Mouse (Mus musculus) CD4-positive naive resting alpha-beta T cell, adult 76 days (primary cell): Measurements from ENCODE around the gene Rnf20. TPM values are rescaled to one million over a fixed set of nuclear protein-coding genes. Genes with fewer than 3 reads are reported as not detected.

Experiments
- total RNA-seq: library from RNA; stranded (reverse); gene quantifications from one replicate; pipeline ENCODE4 v1.2.4, GENCODE M21; 2023

Rnf20 gene
- total RNA-seq, result 149 TPM

DNA sequence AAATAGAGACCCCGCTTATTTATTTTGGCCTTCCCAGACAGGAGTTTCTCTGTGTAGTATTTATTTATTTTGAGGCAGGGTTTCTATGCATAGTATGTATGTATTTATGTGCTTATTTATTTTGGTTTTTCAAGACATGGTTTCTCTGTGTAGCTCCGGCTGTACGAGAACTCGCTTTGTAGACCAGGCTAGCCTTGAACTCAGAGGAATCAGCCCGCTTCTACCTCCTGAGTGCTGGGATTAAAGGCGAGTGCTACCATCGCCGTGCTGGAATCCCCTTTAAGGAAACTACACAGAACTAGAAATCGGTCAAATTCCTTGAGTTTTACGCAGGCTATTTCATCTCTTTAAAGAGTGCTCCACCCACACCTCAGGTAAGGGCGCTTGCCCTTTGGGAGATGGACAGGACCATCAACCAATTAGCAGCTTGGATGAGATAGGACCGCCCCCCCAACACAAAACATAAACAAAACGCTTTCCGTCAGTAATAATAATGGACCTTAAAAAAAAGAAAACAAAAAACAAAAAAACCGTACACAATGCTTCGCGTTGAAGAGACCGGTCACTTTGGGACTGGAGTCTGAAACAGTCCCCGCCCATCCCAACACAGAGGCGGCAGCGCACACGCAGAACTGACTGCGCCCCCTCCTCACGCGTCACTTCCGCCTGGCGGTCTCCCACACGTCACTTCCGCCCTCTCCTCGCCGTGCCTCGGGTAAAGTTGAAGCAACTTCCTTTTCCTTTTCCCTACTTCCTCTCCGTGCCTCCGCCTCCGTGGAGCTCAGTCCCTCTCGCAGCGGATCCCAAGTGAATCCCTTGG lies at the start of gene Rnf20:
Gene Rnf20 (plus strand): TSS at position 688 of the 820 bp plus-strand sequence.

DNA sequence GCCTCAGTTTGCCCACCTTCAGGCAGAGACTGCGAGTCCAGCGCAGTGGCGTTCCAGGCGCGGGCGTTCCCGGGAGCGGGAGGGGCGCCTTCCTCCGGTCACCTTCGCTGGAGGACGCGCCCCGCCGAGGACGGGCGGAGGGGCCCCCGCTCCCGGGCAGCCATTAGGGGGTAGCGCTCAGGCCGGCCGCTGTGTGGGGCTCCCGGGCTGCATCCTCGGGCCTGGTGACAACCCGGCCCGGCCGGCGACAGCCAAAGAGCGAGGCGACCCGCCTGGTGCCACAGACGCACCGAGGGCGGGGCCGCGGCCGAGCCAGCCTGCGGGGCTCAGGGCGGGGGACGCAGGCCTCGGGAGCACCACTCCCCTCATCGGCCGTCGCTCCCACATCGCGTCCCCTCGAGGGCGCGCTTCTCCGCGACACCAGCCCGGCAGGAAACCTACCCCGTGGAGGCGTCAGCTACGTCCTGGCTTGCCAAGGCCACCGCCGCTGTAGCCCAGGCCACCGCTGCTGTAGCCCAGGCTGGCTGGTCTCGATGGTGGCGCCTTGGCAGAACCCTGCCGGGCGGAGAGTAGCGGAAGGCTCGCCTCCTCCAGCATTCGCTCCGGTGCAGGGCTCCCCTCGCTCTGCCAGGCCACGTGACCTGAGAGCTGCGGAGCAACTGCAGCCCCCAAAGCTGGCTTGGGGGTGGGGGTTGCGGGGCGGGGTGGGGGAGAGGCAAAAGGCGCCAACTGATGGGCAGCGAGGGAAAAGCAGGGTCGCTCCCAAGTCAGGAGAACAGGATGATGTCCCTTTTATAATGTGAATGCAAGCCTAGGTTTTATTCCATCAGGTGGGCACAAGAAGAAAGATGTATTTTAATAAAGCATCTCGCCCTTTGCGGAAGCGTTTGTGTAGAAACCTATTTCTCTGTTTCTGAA lies 34.4 kb upstream of the Rnf20 start, which contains the start of gene Tmem246:
Gene Tmem246 (minus strand): TSS at position 694 of the 918 bp plus-strand sequence.

DNA sequence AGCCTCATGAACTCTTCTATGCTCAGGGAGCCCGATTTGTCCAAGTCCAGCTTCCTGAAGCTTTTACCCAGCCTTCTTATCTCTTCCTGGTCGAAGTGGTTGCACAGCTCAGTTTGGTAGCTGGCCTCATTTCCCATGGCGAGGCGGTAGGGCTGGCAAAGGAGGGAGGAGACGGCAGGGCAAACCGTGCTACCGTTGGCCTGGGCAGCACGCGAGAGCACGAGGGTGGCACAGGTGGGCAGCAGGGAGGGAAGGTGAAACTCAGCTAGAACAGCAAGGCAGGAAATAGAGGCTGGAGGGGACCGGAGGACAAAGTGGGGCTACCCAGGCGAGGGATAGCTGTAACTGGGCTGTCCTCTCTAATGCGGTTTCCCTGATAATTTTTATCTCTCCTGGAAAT lies 50.0 kb downstream of the Rnf20 start, which contains the start of gene Ppp3r2:
Gene Ppp3r2 (minus strand): TSS at position 213 of the 400 bp plus-strand sequence.

Other genes starting within 250 kb of the Rnf20 start
- not detected for gene Acnat2, start 223.9 kb upstream of the Rnf20 start, total RNA-seq
- 1.2 TPM for gene Acnat1, start 158.1 kb upstream of the Rnf20 start, total RNA-seq
- not detected for gene Baat, start 125.4 kb upstream of the Rnf20 start, total RNA-seq
- 12.7 TPM for gene Mrpl50, start 110.9 kb upstream of the Rnf20 start, total RNA-seq
- 2.5 TPM for gene Zfp189, start 110.8 kb upstream of the Rnf20 start, total RNA-seq
- gene Aldob, start 82.5 kb upstream of the Rnf20 start, total RNA-seq, result not detected
- not detected for gene Tmem246, start 34.1 kb upstream of the Rnf20 start, total RNA-seq
- gene Ppp3r2, start 50.0 kb downstream of the Rnf20 start, total RNA-seq, result not detected
- not detected for gene Grin3a, start 213.7 kb downstream of the Rnf20 start, total RNA-seq